Mouse (Mus musculus) bone marrow, adult 2 months (tissue): Measurements from ENCODE around the gene Nin.

Experiments
- CTCF ChIP-seq: fragments of 200-500 bp; IDR thresholded peaks from 2 replicates; pipeline ENCODE4 v1.5.1; 2011; ENCODE audit warnings: low read length, control low read depth; ENCODE audit not compliant: control insufficient read depth, insufficient read depth
- POLR2A ChIP-seq: fragments of 200-500 bp; IDR thresholded peaks from 2 replicates; pipeline ENCODE4 v1.6.1; 2011; ENCODE audit warnings: low read depth, mild to moderate bottlenecking, control low read depth, low read length, borderline replicate concordance; ENCODE audit not compliant: control insufficient read depth

DNA sequence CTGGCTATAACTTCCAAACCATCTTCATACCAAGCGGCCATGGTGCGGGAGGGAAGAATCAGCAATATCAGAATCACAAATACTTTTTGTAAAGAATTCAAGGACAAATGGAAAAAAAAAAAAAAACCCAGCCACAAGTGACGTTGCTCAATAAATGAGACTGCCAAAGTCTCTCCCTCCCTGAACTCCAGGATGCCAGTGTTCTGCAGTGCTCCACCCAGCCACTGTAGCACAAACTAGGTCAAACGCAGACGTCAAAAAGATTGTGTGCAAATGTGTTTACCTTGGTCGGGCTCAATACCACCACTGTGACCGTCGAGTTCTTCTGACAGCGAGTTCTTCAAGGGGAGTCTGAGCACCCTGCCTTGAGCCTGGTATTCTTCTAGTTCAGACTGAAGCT, 64.8 kb downstream of the Nin start:
- no peak for TF ChIP-seq CTCF
- no peak for TF ChIP-seq POLR2A
